Mouse (Mus musculus) lung, embryonic 15.5 days (tissue): ENCODE data around the gene Apoh. TPM values are rescaled to one million over a fixed set of nuclear protein-coding genes. Genes with fewer than 3 reads are reported as not detected.

Experiments used
- ATAC-seq: fragments of 200-750 bp; cut with Nextera tagmentation; 2 replicates; pipeline ENCODE4 v1.8.0; 2017; ENCODE audit warnings: moderate number of reproducible peaks, borderline replicate concordance; ENCODE audit not compliant: low FRiP score, low TSS enrichment; ENCODE audit errors: extremely low read depth
- H3K27ac ChIP-seq: fragments of 300-500 bp; sonication (generic); 2 replicates; pipeline ENCODE4 v1.5.1; 2015; ENCODE audit warnings: moderate library complexity, mild to moderate bottlenecking, inconsistent platforms
- H3K27me3 ChIP-seq: fragments of 300-500 bp; sonication (generic); 2 replicates; pipeline ENCODE4 v1.6.1; 2015; ENCODE audit warnings: inconsistent platforms
- H3K36me3 ChIP-seq: fragments of 300-500 bp; sonication (generic); 2 replicates; pipeline ENCODE4 v1.6.1; 2015; ENCODE audit warnings: inconsistent platforms
- H3K4me1 ChIP-seq: fragments of 300-500 bp; sonication (generic); 2 replicates; pipeline ENCODE4 v1.6.1; 2015; ENCODE audit warnings: inconsistent platforms
- H3K4me2 ChIP-seq: fragments of 300-500 bp; sonication (generic); 2 replicates; pipeline ENCODE4 v1.6.1; 2015; ENCODE audit warnings: inconsistent platforms, mild to moderate bottlenecking, moderate library complexity
- H3K4me3 ChIP-seq: fragments of 300-500 bp; sonication (generic); 2 replicates; pipeline ENCODE4 v1.5.1; 2015; ENCODE audit warnings: mild to moderate bottlenecking, inconsistent platforms
- H3K9ac ChIP-seq: fragments of 300-500 bp; sonication (generic); 2 replicates; pipeline ENCODE4 v1.6.1; 2015; ENCODE audit warnings: inconsistent platforms
- H3K9me3 ChIP-seq: fragments of 300-500 bp; sonication (generic); 2 replicates; pipeline ENCODE4 v1.6.1; 2016; ENCODE audit warnings: inconsistent platforms
- WGBS: fragments of 180-500 bp; shearing (Covaris S2); methylation state at CpG from one replicate; pipeline ENCODE4 v1.1.7; 2015; 5-methylcytosine and 5-hydroxymethylcytosine counted together
- polyA plus RNA-seq: library from polyadenylated mRNA; unstranded; fragments of >200 nt; fragmentation: Nextera tagmentation; extraction: Ambion mirVana; gene quantifications from 2 replicates; pipeline ENCODE4 v1.2.1, GENCODE M21; 2015

The Apoh gene
- polyA plus RNA-seq, 1 experiment from 2014 or later = 0.45 TPM

DNA sequence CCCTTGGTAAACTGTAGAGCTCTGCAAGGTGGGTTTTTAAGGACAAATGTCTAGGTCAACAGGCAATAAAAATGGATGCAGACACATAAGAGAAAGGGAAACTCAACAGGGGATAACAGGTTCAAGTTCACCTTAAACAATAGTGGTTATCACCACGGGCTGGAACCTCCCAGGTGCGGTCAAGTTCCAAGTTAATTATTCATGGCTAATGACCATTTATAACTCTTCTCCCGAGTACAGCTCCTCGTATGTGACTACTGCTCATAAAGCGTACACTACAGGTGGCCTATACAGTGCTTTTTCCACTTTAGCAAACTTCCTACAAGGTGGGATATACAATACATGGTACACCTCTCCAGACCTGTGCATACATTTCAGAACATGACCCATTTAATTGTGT lies 33.4 kb upstream of the Apoh start:
- WGBS = 64% methylated on average over 5 of the region's 5 CpGs

DNA sequence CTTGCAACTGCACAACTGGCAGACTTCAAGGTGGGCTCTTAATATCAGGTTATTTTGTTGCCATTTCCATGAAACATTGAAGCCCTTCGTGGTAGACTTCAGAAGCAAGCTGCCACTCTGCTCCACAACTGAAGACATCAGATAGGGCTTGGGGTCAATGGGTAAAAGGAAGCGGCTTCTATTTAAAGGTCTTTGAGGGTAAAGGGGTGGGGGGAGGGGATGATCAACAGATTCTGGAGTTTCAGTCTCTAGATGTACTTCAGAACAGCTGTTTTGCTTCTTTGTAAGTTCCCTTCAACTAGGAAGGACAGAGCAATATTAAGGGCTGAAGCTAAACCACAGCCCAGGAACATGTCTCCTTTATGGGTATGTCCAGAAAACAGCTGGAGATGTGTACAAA lies 31.2 kb upstream of the Apoh start:
- WGBS = 66% methylated on average over 2 of the region's 2 CpGs

More for the DNA sequence above, 33.4 kb upstream of the Apoh start:
- ATAC-seq = no peak
- Histone ChIP-seq H3K9ac (no peak overlapping the region), H3K4me2 (no peak overlapping the region), H3K4me3 (no peak overlapping the region), H3K9me3 (no peaks in the 10 kb centered on the region), H3K4me1 (peaks cover 18% of the 10 kb centered on the region; the same call in 1 of the 2 replicates), H3K36me3 (no peaks in the 10 kb centered on the region), H3K27ac (no peak overlapping the region), H3K27me3 (no peaks in the 10 kb centered on the region)

GRCm38 (mm10) chr11:108312516-108312915 lies 30.6 kb upstream of the Apoh start:
- ATAC-seq = no peak
- Histone ChIP-seq H3K4me2 (no peak overlapping the region), H3K9ac (no peak overlapping the region), H3K9me3 (no peaks in the 10 kb centered on the region), H3K4me3 (no peak overlapping the region), H3K36me3 (no peaks in the 10 kb centered on the region), H3K27me3 (no peaks in the 10 kb centered on the region), H3K27ac (no peak overlapping the region), H3K4me1 (peaks cover 14% of the 10 kb centered on the region; the same call in 1 of the 2 replicates)
- 61% methylated on average over 5 of the region's 5 CpGs for WGBS

More for the DNA sequence above, 31.2 kb upstream of the Apoh start:
- Histone ChIP-seq H3K36me3 (no peaks in the 10 kb centered on the region), H3K9me3 (no peaks in the 10 kb centered on the region), H3K4me3 (no peak overlapping the region), H3K27me3 (no peaks in the 10 kb centered on the region), H3K4me2 (no peak overlapping the region), H3K27ac (no peak overlapping the region), H3K4me1 (peaks cover 18% of the 10 kb centered on the region; the same call in 1 of the 2 replicates), H3K9ac (no peak overlapping the region)
- ATAC-seq = no peak

DNA sequence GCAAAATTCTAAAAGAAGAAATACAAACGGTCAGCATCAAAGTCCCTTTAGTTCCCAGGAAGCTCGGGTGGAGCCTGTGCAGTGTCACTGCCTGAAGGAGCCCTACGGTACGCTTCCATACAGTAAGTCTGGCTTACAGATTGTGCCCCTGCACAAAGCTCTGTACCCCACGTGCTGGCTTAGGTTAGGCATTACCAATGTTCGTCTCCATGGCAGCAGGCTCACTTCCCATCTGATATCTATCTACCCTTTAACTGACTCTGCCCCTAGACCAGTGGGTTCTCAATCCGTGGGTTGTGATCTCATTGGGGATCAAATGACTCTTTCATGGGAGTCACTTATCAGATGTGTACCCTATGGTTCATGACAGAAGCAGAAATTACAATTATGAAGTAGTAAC lies 27.4 kb upstream of the Apoh start:
- Histone ChIP-seq H3K36me3 (no peaks in the 10 kb centered on the region), H3K4me3 (no peak overlapping the region), H3K4me1 (peaks cover 11% of the 10 kb centered on the region; the same call in 1 of the 2 replicates), H3K9me3 (no peaks in the 10 kb centered on the region), H3K27me3 (no peaks in the 10 kb centered on the region), H3K9ac (no peak overlapping the region), H3K27ac (no peak overlapping the region), H3K4me2 (no peak overlapping the region)
- no peak for ATAC-seq
- 82% methylated on average over 7 of the region's 7 CpGs for WGBS

DNA sequence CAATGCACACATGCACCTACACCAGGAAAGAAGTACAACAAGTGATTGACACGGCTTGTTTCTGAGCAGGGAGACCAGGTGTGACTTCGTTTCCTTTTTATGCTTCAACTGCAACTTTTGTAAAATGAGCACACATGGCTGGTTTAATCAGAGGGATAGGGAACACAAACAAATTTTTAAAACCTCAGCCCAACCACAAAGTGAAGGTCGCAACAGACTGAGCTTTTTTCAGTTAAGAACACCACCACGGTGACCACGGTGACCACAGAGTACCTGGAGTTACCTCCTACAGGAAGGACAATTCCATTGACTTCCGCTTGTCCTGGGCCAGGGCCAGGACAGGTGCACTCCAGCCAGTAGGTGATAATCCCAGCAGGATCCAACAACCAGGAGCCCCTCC lies 25.3 kb upstream of the Apoh start:
- 73% methylated on average over 6 of the region's 6 CpGs for WGBS
- Histone ChIP-seq H3K4me1 (0 out of 2 replicates have a peak, but pooled peaks cover 3% of the 10 kb centered on the region), H3K27me3 (no peaks in the 10 kb centered on the region), H3K9ac (no peak overlapping the region), H3K4me2 (no peak overlapping the region), H3K27ac (no peak overlapping the region), H3K4me3 (no peak overlapping the region), H3K9me3 (no peaks in the 10 kb centered on the region), H3K36me3 (no peaks in the 10 kb centered on the region)
- no peak for ATAC-seq

GRCm38 (mm10) chr11:108319162-108319561 lies 24.0 kb upstream of the Apoh start:
- Histone ChIP-seq H3K9me3 (no peaks in the 10 kb centered on the region), H3K4me1 (0 out of 2 replicates have a peak, but pooled peaks cover 3% of the 10 kb centered on the region), H3K36me3 (no peaks in the 10 kb centered on the region), H3K4me3 (no peak overlapping the region), H3K9ac (no peak overlapping the region), H3K4me2 (no peak overlapping the region), H3K27me3 (no peaks in the 10 kb centered on the region), H3K27ac (no peak overlapping the region)
- ATAC-seq = no peak
- 79% methylated on average over 11 of the region's 11 CpGs for WGBS

GRCm38 (mm10) chr11:108320561-108320960 lies 22.6 kb upstream of the Apoh start:
- 70% methylated on average over 7 of the region's 7 CpGs for WGBS
- no peak for ATAC-seq
- Histone ChIP-seq H3K9me3 (no peaks in the 10 kb centered on the region), H3K4me3 (no peak overlapping the region), H3K4me2 (no peak overlapping the region), H3K9ac (no peak overlapping the region), H3K4me1 (no peaks in the 10 kb centered on the region), H3K27ac (no peak overlapping the region), H3K27me3 (no peaks in the 10 kb centered on the region), H3K36me3 (no peaks in the 10 kb centered on the region)

DNA sequence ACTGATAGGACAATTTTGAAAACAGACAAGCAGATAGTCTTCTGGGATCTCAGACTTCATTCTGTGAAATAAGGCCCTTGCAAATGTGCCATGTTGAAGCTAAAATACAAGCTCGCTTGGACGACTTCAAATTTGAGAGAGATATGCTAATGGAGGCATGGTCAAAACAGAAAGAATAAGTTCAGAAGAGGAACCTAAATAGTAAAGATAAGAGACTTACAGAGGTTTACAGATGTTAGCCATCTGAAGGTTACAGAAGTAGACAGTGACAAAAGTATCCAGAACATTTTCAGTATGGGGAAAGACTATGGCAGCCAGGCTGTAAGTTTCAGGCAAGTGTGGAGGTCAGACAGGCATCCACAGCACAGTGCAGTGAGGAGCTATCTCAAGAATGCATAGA lies 21.0 kb upstream of the Apoh start:
- Histone ChIP-seq H3K27ac (no peak overlapping the region), H3K4me2 (no peak overlapping the region), H3K9ac (no peak overlapping the region), H3K9me3 (no peaks in the 10 kb centered on the region), H3K4me3 (no peak overlapping the region), H3K27me3 (no peaks in the 10 kb centered on the region), H3K4me1 (no peaks in the 10 kb centered on the region), H3K36me3 (no peaks in the 10 kb centered on the region)
- 76% methylated on average over 2 of the region's 2 CpGs for WGBS
- no peak for ATAC-seq

- Histone ChIP-seq H3K9ac (no peak overlapping the region), H3K27me3 (no peaks in the 10 kb centered on the region), H3K9me3 (no peaks in the 10 kb centered on the region), H3K36me3 (no peaks in the 10 kb centered on the region), H3K4me1 (no peaks in the 10 kb centered on the region), H3K4me2 (no peak overlapping the region), H3K27ac (no peak overlapping the region), H3K4me3 (no peak overlapping the region)
- WGBS = 76% methylated on average over 8 of the region's 8 CpGs
- ATAC-seq = no peak
Observed at GRCm38 (mm10) chr11:108325943-108326342, 17.2 kb upstream of the Apoh start.

GRCm38 (mm10) chr11:108330818-108331217 lies 12.3 kb upstream of the Apoh start:
- WGBS = 78% methylated on average over 11 of the region's 11 CpGs
- ATAC-seq = no peak
- no peaks in the 10 kb centered on the region for H3K36me3 ChIP-seq
- H3K27me3 ChIP-seq = no peaks in the 10 kb centered on the region
- H3K4me3 ChIP-seq = no peak overlapping the region
- no peak overlapping the region for H3K27ac ChIP-seq
- H3K4me1 ChIP-seq = no peaks in the 10 kb centered on the region
- no peak overlapping the region for H3K9ac ChIP-seq
- no peaks in the 10 kb centered on the region for H3K9me3 ChIP-seq
- no peak overlapping the region for H3K4me2 ChIP-seq

DNA sequence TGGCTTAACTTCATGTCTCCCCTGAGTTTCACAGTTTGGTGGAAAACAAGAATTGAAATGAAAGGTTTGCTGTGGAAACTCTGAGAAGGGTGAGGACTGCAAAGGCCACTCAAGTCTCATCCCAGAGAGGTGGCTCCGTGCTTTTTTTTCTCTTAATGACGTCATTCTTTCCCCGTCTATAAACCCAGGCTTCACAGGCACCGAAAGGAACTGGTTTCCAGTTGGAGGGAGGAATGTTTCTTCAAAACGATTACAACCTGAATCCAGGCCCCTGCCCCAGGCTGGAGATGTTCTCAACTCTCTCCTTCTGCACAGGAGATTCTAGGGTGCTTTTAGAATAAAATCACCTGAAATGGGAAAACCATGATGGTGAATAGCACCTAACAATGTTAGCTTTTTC lies 10.1 kb upstream of the Apoh start:
- no peak overlapping the region for H3K9ac ChIP-seq
- no peaks in the 10 kb centered on the region for H3K9me3 ChIP-seq
- no peak overlapping the region for H3K4me3 ChIP-seq
- 34% methylated on average over 5 of the region's 5 CpGs for WGBS
- H3K27ac ChIP-seq = no peak overlapping the region
- H3K27me3 ChIP-seq = no peaks in the 10 kb centered on the region
- H3K4me1 ChIP-seq = 0 out of 2 replicates have a peak, but pooled peaks cover 7% of the 10 kb centered on the region
- no peak overlapping the region for H3K4me2 ChIP-seq
- no peak for ATAC-seq
- H3K36me3 ChIP-seq = no peaks in the 10 kb centered on the region

DNA sequence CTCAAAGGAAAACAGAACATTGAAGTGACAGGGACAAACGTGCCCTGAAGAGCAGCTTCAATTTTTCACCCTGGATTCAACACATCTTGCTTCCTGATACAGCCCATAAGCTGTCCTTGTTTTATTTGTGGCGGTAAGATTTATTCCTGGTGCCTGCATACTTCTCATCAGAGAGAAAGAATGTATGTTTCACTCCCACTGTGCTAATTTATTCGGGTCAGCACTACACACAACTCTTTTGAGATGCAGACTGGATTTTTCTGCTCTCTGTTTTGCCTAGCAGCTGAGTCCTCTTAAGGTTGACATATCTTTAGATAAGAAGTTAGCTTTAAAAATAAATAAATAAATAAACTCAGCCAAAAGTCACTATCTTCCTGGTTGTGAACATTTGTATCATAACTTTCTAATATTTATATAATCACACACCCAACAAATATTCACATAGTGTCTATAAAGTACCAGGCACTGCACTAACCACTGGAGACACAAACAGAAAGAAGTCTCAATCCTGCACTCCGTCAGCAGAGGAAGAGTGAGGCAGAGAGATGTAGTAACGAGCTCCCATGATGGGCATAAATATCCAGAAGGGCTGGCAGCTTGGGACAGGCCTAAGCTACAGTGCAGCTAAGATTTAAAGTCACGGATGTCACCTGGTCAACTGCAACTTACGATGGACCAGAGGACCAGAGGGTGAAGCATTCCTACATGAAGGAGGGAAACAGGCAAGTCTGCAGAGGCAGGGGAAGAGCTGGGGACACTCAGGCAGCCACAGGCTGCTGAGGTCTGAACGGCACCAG lies 9.4 kb upstream of the Apoh start:
- 57% methylated on average over 8 of the region's 8 CpGs for WGBS
- Histone ChIP-seq H3K4me1 (0 out of 2 replicates have a peak, but pooled peaks cover 7% of the 10 kb centered on the region), H3K9me3 (no peaks in the 10 kb centered on the region), H3K27ac (no peak overlapping the region), H3K9ac (no peak overlapping the region), H3K4me2 (no peak overlapping the region), H3K27me3 (no peaks in the 10 kb centered on the region), H3K4me3 (no peak overlapping the region), H3K36me3 (no peaks in the 10 kb centered on the region)
- no peak for ATAC-seq
